Mouse (Mus musculus) hindbrain, embryonic 12.5 days (tissue): ENCODE data around the gene Tesk1. TPM values are rescaled to one million over a fixed set of nuclear protein-coding genes. Genes with fewer than 3 reads are reported as not detected.
A peak's percentile ranks its signal among the peaks of the same experiment; 100 is the strongest.

Experiments used
- ATAC-seq: fragments of 200-750 bp; cut with Nextera tagmentation; 2 replicates; pipeline ENCODE4 v1.8.0; 2017; ENCODE audit warnings: moderate TSS enrichment; ENCODE audit not compliant: low FRiP score
- H3K27ac ChIP-seq: fragments of 300-500 bp; sonication (generic); 2 replicates; pipeline ENCODE4 v1.5.1; 2016; ENCODE audit warnings: mild to moderate bottlenecking
- H3K27me3 ChIP-seq: fragments of 300-500 bp; sonication (generic); 2 replicates; pipeline ENCODE4 v1.6.1; 2016; ENCODE audit warnings: mild to moderate bottlenecking
- H3K36me3 ChIP-seq: fragments of 300-500 bp; sonication (generic); 2 replicates; pipeline ENCODE4 v1.6.1; 2016; ENCODE audit warnings: mild to moderate bottlenecking
- H3K4me1 ChIP-seq: fragments of 300-500 bp; sonication (generic); 2 replicates; pipeline ENCODE4 v1.6.1; 2016
- H3K4me2 ChIP-seq: fragments of 300-500 bp; sonication (generic); replicated peaks from 2 replicates; pipeline ENCODE4 v1.6.1; 2016; ENCODE audit warnings: mild to moderate bottlenecking
- H3K4me3 ChIP-seq: fragments of 300-500 bp; sonication (generic); 2 replicates; pipeline ENCODE4 v1.5.1; 2016; ENCODE audit warnings: mild to moderate bottlenecking
- H3K9ac ChIP-seq: fragments of 300-500 bp; sonication (generic); 2 replicates; pipeline ENCODE4 v1.6.1; 2016; ENCODE audit warnings: mild to moderate bottlenecking, moderate library complexity
- H3K9me3 ChIP-seq: fragments of 300-500 bp; sonication (generic); replicated peaks from 2 replicates; pipeline ENCODE4 v1.6.1; 2016; ENCODE audit warnings: mild to moderate bottlenecking
- WGBS: fragments of 180-500 bp; shearing (Covaris S2); methylation state at CpG from one replicate; pipeline ENCODE4 v1.1.7; 2016; 5-methylcytosine and 5-hydroxymethylcytosine counted together
- polyA plus RNA-seq: library from polyadenylated mRNA; unstranded; fragments of >200 nt; fragmentation: Nextera tagmentation; extraction: Ambion mirVana; gene quantifications from 2 replicates; pipeline ENCODE4 v1.2.1, GENCODE M21; 2016

The Tesk1 gene
- polyA plus RNA-seq, 1 experiment from 2014 or later, result 16.2 TPM

GRCm38 (mm10) chr4:43442044-43442443 lies 305 bp downstream of the Tesk1 start:
- Histone ChIP-seq H3K36me3 (peaks cover 23% of the 10 kb centered on the region), H3K9me3 (no peaks in the 10 kb centered on the region), H3K27ac (peak overlapping the region; percentile 95), H3K27me3 (no peaks in the 10 kb centered on the region), H3K4me3 (peak overlapping the region; percentile 95), H3K4me2 (peak overlapping the region; percentile 92), H3K4me1 (peaks cover 13% of the 10 kb centered on the region), H3K9ac (peak overlapping the region; percentile 100)
- under 1% methylated on average over 33 of the region's 33 CpGs for WGBS
- ATAC-seq, result peak; percentile 94

DNA sequence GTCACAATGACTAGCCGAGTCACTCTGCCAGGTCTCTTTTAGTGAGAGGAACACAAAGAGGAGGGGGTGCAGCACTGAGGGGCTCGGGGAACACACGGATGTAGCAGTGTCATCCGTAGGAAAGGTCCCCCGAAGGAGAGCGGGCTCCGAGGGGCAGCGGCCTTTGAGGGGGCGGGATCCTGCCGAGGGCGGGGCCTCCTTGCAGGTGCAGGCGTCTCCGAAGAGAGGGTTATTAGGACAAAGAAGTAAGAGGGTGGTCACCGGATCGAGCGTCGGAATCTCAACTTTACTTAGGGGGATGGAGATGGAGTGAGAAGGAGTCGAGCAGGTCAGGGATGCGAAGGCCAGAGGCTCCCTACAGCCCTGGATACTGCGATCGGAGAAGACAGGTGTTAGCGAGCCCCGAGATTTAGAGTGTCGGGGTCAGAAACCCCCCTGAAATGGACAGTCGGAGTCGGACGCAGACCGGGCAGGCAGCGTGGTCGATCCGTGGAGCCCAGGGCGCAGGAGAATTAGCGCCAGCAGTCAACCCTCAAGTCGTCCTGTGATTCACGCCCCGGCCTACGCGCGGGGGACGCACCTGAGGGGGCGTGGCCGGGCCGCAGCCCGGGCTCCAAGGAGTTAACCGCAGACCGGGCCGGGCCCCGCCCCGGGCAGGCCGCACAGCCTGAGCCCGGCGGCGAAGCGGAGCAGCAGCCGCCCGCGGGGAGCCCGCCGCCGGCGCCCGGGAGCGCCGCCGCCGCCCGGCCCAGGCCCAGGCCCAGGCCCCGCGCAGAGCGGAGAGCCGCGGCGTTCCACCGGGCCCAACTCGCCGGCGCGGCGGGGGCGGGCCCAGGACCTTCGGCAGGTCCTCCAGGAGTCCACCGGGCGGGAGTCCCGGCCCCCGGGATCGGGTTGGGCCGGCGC lies 970 bp downstream of the Tesk1 start:
- Histone ChIP-seq H3K4me2 (peak overlapping the region; percentile 92), H3K9ac (peak overlapping the region; percentile 100), H3K27ac (peak overlapping the region; percentile 95), H3K4me3 (peak overlapping the region; percentile 95), H3K27me3 (no peaks in the 10 kb centered on the region), H3K9me3 (no peaks in the 10 kb centered on the region), H3K36me3 (peaks cover 29% of the 10 kb centered on the region), H3K4me1 (peaks cover 13% of the 10 kb centered on the region)
- ATAC-seq, result peak; percentile 74
- WGBS, result under 1% methylated on average over 79 of the region's 88 CpGs

GRCm38 (mm10) chr4:43443511-43443910 lies 1.8 kb downstream of the Tesk1 start:
- Histone ChIP-seq H3K9ac (peak overlapping the region; percentile 100), H3K36me3 (peaks cover 37% of the 10 kb centered on the region), H3K4me3 (peak overlapping the region; percentile 95), H3K4me1 (peaks cover 13% of the 10 kb centered on the region), H3K27me3 (no peaks in the 10 kb centered on the region), H3K9me3 (no peaks in the 10 kb centered on the region), H3K27ac (peak overlapping the region; percentile 95), H3K4me2 (peak overlapping the region; percentile 92)
- no peak; the same call in 1 of the 2 replicates for ATAC-seq
- under 1% methylated on average over 28 of the region's 28 CpGs for WGBS

- Histone ChIP-seq H3K27ac (no peak overlapping the region), H3K4me1 (peaks cover 11% of the 10 kb centered on the region), H3K27me3 (peaks cover 2% of the 10 kb centered on the region), H3K9me3 (no peaks in the 10 kb centered on the region), H3K9ac (no peak overlapping the region), H3K4me2 (no peak overlapping the region), H3K36me3 (peaks cover 39% of the 10 kb centered on the region), H3K4me3 (no peak overlapping the region)
- 93% methylated on average over 13 of the region's 13 CpGs for WGBS
- no peak for ATAC-seq
Observed at GRCm38 (mm10) chr4:43447251-43447650, 5.5 kb downstream of the Tesk1 start.

GRCm38 (mm10) chr4:43448554-43448953 lies 6.8 kb downstream of the Tesk1 start:
- H3K4me1 ChIP-seq, result peaks cover 17% of the 10 kb centered on the region
- 83% methylated on average over 3 of the region's 3 CpGs for WGBS
- no peak for ATAC-seq

GRCm38 (mm10) chr4:43452315-43452714 lies 10.6 kb downstream of the Tesk1 start:
- 62% methylated on average over 11 of the region's 11 CpGs for WGBS

More at GRCm38 (mm10) chr4:43448554-43448953, 6.8 kb downstream of the Tesk1 start:
- H3K4me3 ChIP-seq, result no peak overlapping the region
- H3K36me3 ChIP-seq, result peaks cover 39% of the 10 kb centered on the region
- no peak overlapping the region for H3K27ac ChIP-seq
- H3K27me3 ChIP-seq, result peaks cover 13% of the 10 kb centered on the region
- H3K4me2 ChIP-seq, result no peak overlapping the region
- H3K9ac ChIP-seq, result no peak overlapping the region
- H3K9me3 ChIP-seq, result no peaks in the 10 kb centered on the region

DNA sequence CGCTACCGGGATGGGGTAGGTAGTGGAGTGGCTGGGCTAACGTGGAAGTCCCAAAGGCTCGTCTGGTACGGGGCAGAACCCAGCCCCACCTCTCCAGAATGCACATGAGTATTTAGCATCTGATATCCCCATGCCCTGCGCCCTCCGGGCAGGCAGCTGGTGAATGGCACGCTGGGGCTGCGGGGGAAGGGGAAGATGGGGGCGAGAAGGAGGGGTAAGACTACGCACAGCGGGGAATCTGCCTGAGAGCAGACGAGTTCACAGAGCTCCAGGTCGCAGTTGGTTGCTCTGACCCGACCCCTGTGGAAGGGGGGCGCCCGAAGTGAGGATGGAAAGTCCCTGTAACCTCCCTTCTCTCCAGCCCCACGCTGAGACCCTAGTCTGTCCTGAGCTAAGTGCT lies 11.7 kb downstream of the Tesk1 start:
- Histone ChIP-seq H3K4me3 (peak overlapping the region; percentile 15), H3K27ac (no peak overlapping the region), H3K9ac (no peak overlapping the region), H3K4me1 (peaks cover 15% of the 10 kb centered on the region), H3K36me3 (peaks cover 2% of the 10 kb centered on the region), H3K27me3 (peaks cover 27% of the 10 kb centered on the region), H3K9me3 (no peaks in the 10 kb centered on the region), H3K4me2 (peak overlapping the region; percentile 50)
- 3% methylated on average over 18 of the region's 18 CpGs for WGBS
- ATAC-seq, result peak; percentile 43; the same call in 1 of the 2 replicates

More at GRCm38 (mm10) chr4:43452315-43452714, 10.6 kb downstream of the Tesk1 start:
- peaks cover 27% of the 10 kb centered on the region for H3K27me3 ChIP-seq
- H3K4me1 ChIP-seq, result peaks cover 15% of the 10 kb centered on the region
- H3K27ac ChIP-seq, result no peak overlapping the region
- H3K4me3 ChIP-seq, result no peak overlapping the region
- H3K9me3 ChIP-seq, result no peaks in the 10 kb centered on the region
- no peak for ATAC-seq
- H3K9ac ChIP-seq, result no peak overlapping the region
- H3K4me2 ChIP-seq, result no peak overlapping the region
- H3K36me3 ChIP-seq, result peaks cover 13% of the 10 kb centered on the region

- no peak within 1 kb of the TSS for H3K27ac ChIP-seq
- peaks cover 15% of the 10 kb centered on the region for H3K4me1 ChIP-seq
- WGBS, result 33% methylated on average over 20 of the region's 20 CpGs
- H3K9me3 ChIP-seq, result no peaks in the 10 kb centered on the region
- peaks cover 27% of the 10 kb centered on the region for H3K27me3 ChIP-seq
- H3K36me3 ChIP-seq, result no peaks in the 10 kb centered on the region
- peak within 1 kb of the TSS; percentile 50 for H3K4me2 ChIP-seq
- ATAC-seq, result no peak
- no peak within 1 kb of the TSS for H3K9ac ChIP-seq
- peak within 1 kb of the TSS; percentile 15 for H3K4me3 ChIP-seq
Observed at GRCm38 (mm10) chr4:43454041-43454836, 12.5 kb downstream of the Tesk1 start, which contains the start of gene Cd72. TSS of gene Cd72 (minus strand) at chr4:43454628.

- H3K4me1 ChIP-seq, result peaks cover 15% of the 10 kb centered on the region
- no peak overlapping the region for H3K27ac ChIP-seq
- no peaks in the 10 kb centered on the region for H3K9me3 ChIP-seq
- ATAC-seq, result no peak
- H3K9ac ChIP-seq, result no peak overlapping the region
- WGBS, result 25% methylated on average over 4 of the region's 4 CpGs
- H3K4me2 ChIP-seq, result no peak overlapping the region
- H3K4me3 ChIP-seq, result no peak overlapping the region
- H3K27me3 ChIP-seq, result peaks cover 27% of the 10 kb centered on the region
- no peaks in the 10 kb centered on the region for H3K36me3 ChIP-seq
Observed at GRCm38 (mm10) chr4:43456470-43456869, 14.7 kb downstream of the Tesk1 start.

DNA sequence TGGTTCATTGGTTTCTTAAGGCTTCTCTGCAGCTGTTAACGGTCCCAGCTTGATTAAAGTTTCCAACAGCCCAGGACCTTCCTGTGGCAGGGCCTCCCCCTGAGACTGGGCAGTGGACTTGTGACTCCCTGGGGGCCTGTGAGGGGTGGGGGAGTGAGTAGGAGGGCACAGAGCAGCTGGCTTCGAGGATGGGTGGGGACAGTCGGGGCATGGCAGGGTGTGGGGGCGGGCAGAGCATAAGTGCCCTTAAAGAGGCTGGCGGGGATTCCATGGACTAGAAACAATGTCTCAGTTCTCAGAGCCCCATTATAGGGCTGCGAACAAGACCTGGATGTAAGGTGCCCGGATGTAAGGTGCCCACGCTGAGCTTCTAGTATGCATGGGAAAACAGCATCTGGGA lies 15.4 kb downstream of the Tesk1 start:
- ATAC-seq, result no peak
- H3K27ac ChIP-seq, result no peak overlapping the region
- WGBS, result 18% methylated on average over 8 of the region's 8 CpGs
- no peak overlapping the region for H3K4me3 ChIP-seq
- H3K27me3 ChIP-seq, result peaks cover 27% of the 10 kb centered on the region
- no peak overlapping the region for H3K4me2 ChIP-seq
- no peaks in the 10 kb centered on the region for H3K9me3 ChIP-seq
- H3K36me3 ChIP-seq, result no peaks in the 10 kb centered on the region
- H3K4me1 ChIP-seq, result peaks cover 15% of the 10 kb centered on the region
- no peak overlapping the region for H3K9ac ChIP-seq

GRCm38 (mm10) chr4:43463102-43463501 lies 21.4 kb downstream of the Tesk1 start:
- no peak overlapping the region for H3K4me3 ChIP-seq
- H3K36me3 ChIP-seq, result no peaks in the 10 kb centered on the region
- no peak overlapping the region for H3K9ac ChIP-seq
- no peaks in the 10 kb centered on the region for H3K27me3 ChIP-seq
- no peaks in the 10 kb centered on the region for H3K4me1 ChIP-seq
- no peak for ATAC-seq
- no peak overlapping the region for H3K27ac ChIP-seq
- H3K4me2 ChIP-seq, result no peak overlapping the region
- H3K9me3 ChIP-seq, result no peaks in the 10 kb centered on the region
- WGBS, result 92% methylated on average over 5 of the region's 5 CpGs

GRCm38 (mm10) chr4:43465935-43466334 lies 24.2 kb downstream of the Tesk1 start:
- Histone ChIP-seq H3K9ac (no peak overlapping the region), H3K4me2 (no peak overlapping the region), H3K27ac (no peak overlapping the region), H3K9me3 (no peaks in the 10 kb centered on the region), H3K36me3 (no peaks in the 10 kb centered on the region), H3K4me1 (no peaks in the 10 kb centered on the region), H3K4me3 (no peak overlapping the region), H3K27me3 (no peaks in the 10 kb centered on the region)
- 92% methylated on average over 6 of the region's 6 CpGs for WGBS
- ATAC-seq, result no peak
